Mouse (Mus musculus): ENCODE measurements around the gene Krt83.

- TF ChIP-seq CTCF (conservative IDR thresholded peaks at IDR 0.05; ENCODE audit: insufficient read depth, insufficient read length, low read depth, low read length) (no peak), POLR2A (IDR thresholded peaks at IDR 0.05; ENCODE audit: low read depth, low read length) (no peak)
Observed at GRCm38 (mm10) chr15:101446572-101446971, 44.7 kb downstream of the Krt83 start.

All from kidney, adult 2 months (tissue).